Mouse (Mus musculus) heart, embryonic 10.5 days (tissue): ENCODE data around the gene Prrt2. TPM values are rescaled to one million over a fixed set of nuclear protein-coding genes. Genes with fewer than 3 reads are reported as not detected.

Experiments used
- DNase-seq: peaks from one replicate; pipeline ENCODE4 v3.0.0-alpha.2; 2017; ENCODE audit warnings: low spot score
- H3K27ac ChIP-seq: fragments of 300-500 bp; sonication (generic); 2 replicates; pipeline ENCODE4 v1.5.1; 2016; ENCODE audit warnings: mild to moderate bottlenecking
- H3K27me3 ChIP-seq: fragments of 300-500 bp; sonication (generic); 2 replicates; pipeline ENCODE4 v1.6.1; 2016; ENCODE audit warnings: mild to moderate bottlenecking; ENCODE audit not compliant: poor library complexity, insufficient read depth, severe bottlenecking
- H3K36me3 ChIP-seq: fragments of 300-500 bp; sonication (generic); 2 replicates; pipeline ENCODE4 v1.6.1; 2016; ENCODE audit warnings: mild to moderate bottlenecking, moderate library complexity
- H3K4me1 ChIP-seq: fragments of 300-500 bp; sonication (generic); 2 replicates; pipeline ENCODE4 v1.6.1; 2016; ENCODE audit warnings: mild to moderate bottlenecking
- H3K4me3 ChIP-seq: fragments of 300-500 bp; sonication (generic); 2 replicates; pipeline ENCODE4 v1.5.1; 2016; ENCODE audit warnings: mild to moderate bottlenecking, moderate library complexity
- H3K9me3 ChIP-seq: fragments of 300-500 bp; sonication (generic); 2 replicates; pipeline ENCODE4 v1.6.1; 2016; ENCODE audit warnings: mild to moderate bottlenecking, moderate library complexity
- WGBS: fragments of 180-500 bp; shearing (Covaris S2); methylation state at CpG from one replicate; pipeline ENCODE4 v1.1.7; 2016; 5-methylcytosine and 5-hydroxymethylcytosine counted together
- polyA plus RNA-seq: library from polyadenylated mRNA; unstranded; fragments of >200 nt; fragmentation: Nextera tagmentation; extraction: Ambion mirVana; gene quantifications from 2 replicates; pipeline ENCODE4 v1.2.1, GENCODE M21; 2016

Prrt2 gene
- polyA plus RNA-seq, 1 experiment from 2014 or later: 3.2 TPM

- Histone ChIP-seq H3K4me3 (peak within 1 kb of the TSS; percentile 94), H3K36me3 (peaks cover 36% of the 10 kb centered on the region), H3K27ac (peak within 1 kb of the TSS; percentile 99), H3K4me1 (peaks cover 86% of the 10 kb centered on the region), H3K9me3 (no peaks in the 10 kb centered on the region), H3K27me3 (no peaks in the 10 kb centered on the region)
- 5% methylated on average over 39 of the region's 39 CpGs for WGBS
- DNase-seq: peak; percentile 99
These were observed 3.8 kb downstream of the Prrt2 start, which contains the start of gene Pagr1a for GRCm38 (mm10) chr7:127016971-127017949. Pagr1a (minus strand) TSS chr7:127017352.

GRCm38 (mm10) chr7:127016486-127016938 is 4.5 kb downstream of the Prrt2 start:
- Histone ChIP-seq H3K9me3 (no peaks in the 10 kb centered on the region), H3K27me3 (no peaks in the 10 kb centered on the region), H3K27ac (peak overlapping the region; percentile 99), H3K4me1 (peaks cover 78% of the 10 kb centered on the region), H3K36me3 (peaks cover 33% of the 10 kb centered on the region), H3K4me3 (peak overlapping the region; percentile 94)
- under 1% methylated on average over 22 of the region's 22 CpGs for WGBS
- DNase-seq: peak; percentile 90

- Histone ChIP-seq H3K9me3 (no peaks in the 10 kb centered on the region), H3K27ac (peak within 1 kb of the TSS; percentile 99), H3K27me3 (no peaks in the 10 kb centered on the region), H3K36me3 (peaks cover 33% of the 10 kb centered on the region), H3K4me1 (peaks cover 76% of the 10 kb centered on the region), H3K4me3 (peak within 1 kb of the TSS; percentile 94)
- no peak for DNase-seq
These were observed 4.7 kb downstream of the Prrt2 start, which contains the start of gene Pagr1b for GRCm38 (mm10) chr7:127016481-127016485. Pagr1b (minus strand) TSS chr7:127016484.

GRCm38 (mm10) chr7:127016081-127016480 is 4.9 kb downstream of the Prrt2 start:
- Histone ChIP-seq H3K36me3 (peaks cover 33% of the 10 kb centered on the region), H3K27me3 (no peaks in the 10 kb centered on the region), H3K4me1 (peaks cover 74% of the 10 kb centered on the region), H3K27ac (peak overlapping the region; percentile 99), H3K9me3 (no peaks in the 10 kb centered on the region), H3K4me3 (peak overlapping the region; percentile 94)
- peak; percentile 92 for DNase-seq
- 1% methylated on average over 10 of the region's 10 CpGs for WGBS

GRCm38 (mm10) chr7:127014993-127015392 is 6.0 kb downstream of the Prrt2 start:
- Histone ChIP-seq H3K27me3 (no peaks in the 10 kb centered on the region), H3K4me1 (peaks cover 63% of the 10 kb centered on the region), H3K36me3 (peaks cover 33% of the 10 kb centered on the region), H3K27ac (0 out of 2 replicates have a peak overlapping the region, but pooled peaks have one; percentile 99), H3K9me3 (no peaks in the 10 kb centered on the region), H3K4me3 (peak overlapping the region; percentile 94; the same call in 1 of the 2 replicates)
- WGBS: 91% methylated on average over 12 of the region's 12 CpGs
- DNase-seq: no peak

GRCm38 (mm10) chr7:127014320-127014719 is 6.7 kb downstream of the Prrt2 start, which contains the start of gene Mvp:
Mvp (minus strand) TSS chr7:127014621.
- WGBS: 38% methylated on average over 11 of the region's 11 CpGs
- H3K27ac ChIP-seq: peak within 1 kb of the TSS; percentile 99
- H3K4me1 ChIP-seq: peaks cover 58% of the 10 kb centered on the region
- H3K36me3 ChIP-seq: peaks cover 33% of the 10 kb centered on the region
- peak within 1 kb of the TSS; percentile 94 for H3K4me3 ChIP-seq
- H3K27me3 ChIP-seq: no peaks in the 10 kb centered on the region
- DNase-seq: no peak
- no peaks in the 10 kb centered on the region for H3K9me3 ChIP-seq

GRCm38 (mm10) chr7:127013385-127013784 is 7.6 kb downstream of the Prrt2 start:
- Histone ChIP-seq H3K4me3 (peak overlapping the region; percentile 55; the same call in 1 of the 2 replicates), H3K4me1 (peaks cover 57% of the 10 kb centered on the region), H3K27ac (no peak overlapping the region), H3K36me3 (peaks cover 33% of the 10 kb centered on the region), H3K9me3 (no peaks in the 10 kb centered on the region), H3K27me3 (no peaks in the 10 kb centered on the region)
- 93% methylated on average over 6 of the region's 6 CpGs for WGBS
- no peak for DNase-seq

GRCm38 (mm10) chr7:127012845-127013244 is 8.2 kb downstream of the Prrt2 start:
- DNase-seq: no peak
- 93% methylated on average over 10 of the region's 10 CpGs for WGBS
- peaks cover 33% of the 10 kb centered on the region for H3K36me3 ChIP-seq

GRCm38 (mm10) chr7:127012374-127012773 is 8.6 kb downstream of the Prrt2 start:
- peaks cover 33% of the 10 kb centered on the region for H3K36me3 ChIP-seq
- no peak for DNase-seq
- H3K27ac ChIP-seq: no peak overlapping the region
- no peak overlapping the region for H3K4me3 ChIP-seq
- peaks cover 51% of the 10 kb centered on the region for H3K4me1 ChIP-seq
- H3K27me3 ChIP-seq: no peaks in the 10 kb centered on the region
- 72% methylated on average over 6 of the region's 6 CpGs for WGBS
- H3K9me3 ChIP-seq: no peaks in the 10 kb centered on the region

More at GRCm38 (mm10) chr7:127012845-127013244, 8.2 kb downstream of the Prrt2 start:
- Histone ChIP-seq H3K4me3 (no peak overlapping the region), H3K27me3 (no peaks in the 10 kb centered on the region), H3K9me3 (no peaks in the 10 kb centered on the region), H3K4me1 (peaks cover 55% of the 10 kb centered on the region), H3K27ac (no peak overlapping the region)

- WGBS: 76% methylated on average over 2 of the region's 2 CpGs
- Histone ChIP-seq H3K27ac (no peak overlapping the region), H3K9me3 (no peaks in the 10 kb centered on the region), H3K4me3 (no peak overlapping the region), H3K4me1 (peaks cover 48% of the 10 kb centered on the region), H3K36me3 (peaks cover 33% of the 10 kb centered on the region), H3K27me3 (no peaks in the 10 kb centered on the region)
- DNase-seq: no peak
These were observed 9.3 kb downstream of the Prrt2 start for GRCm38 (mm10) chr7:127011717-127012116.

- H3K4me3 ChIP-seq: no peak overlapping the region
- DNase-seq: no peak
- H3K9me3 ChIP-seq: no peaks in the 10 kb centered on the region
- WGBS: 94% methylated on average over 2 of the region's 2 CpGs
- peaks cover 33% of the 10 kb centered on the region for H3K36me3 ChIP-seq
- peaks cover 49% of the 10 kb centered on the region for H3K4me1 ChIP-seq
- H3K27me3 ChIP-seq: no peaks in the 10 kb centered on the region
- H3K27ac ChIP-seq: no peak overlapping the region
These were observed 10.0 kb downstream of the Prrt2 start for GRCm38 (mm10) chr7:127011051-127011450.

- Histone ChIP-seq H3K4me1 (peaks cover 37% of the 10 kb centered on the region), H3K36me3 (peaks cover 21% of the 10 kb centered on the region), H3K27me3 (no peaks in the 10 kb centered on the region), H3K9me3 (no peaks in the 10 kb centered on the region), H3K27ac (peak overlapping the region; percentile 57), H3K4me3 (no peak overlapping the region)
- no peak for DNase-seq
- 82% methylated on average over 17 of the region's 17 CpGs for WGBS
These were observed 11.5 kb downstream of the Prrt2 start for GRCm38 (mm10) chr7:127009307-127010085.
